In genomic region chr7:141561682-141562391, GRCm38 (mm10) we compare ENCODE assay signal across 8 mouse cellular contexts. TPM values are rescaled to one million over a fixed set of nuclear protein-coding genes. Genes with fewer than 3 reads are reported as not detected.
DNase-seq lines count a peak whose midpoint lies in the region; ATAC-seq lines count a peak whose summit lies in the region.

Ap2a2 (plus strand) TSS chr7:141562173.

- no peaks in the 10 kb centered on the region for H3K27me3 ChIP-seq in hindbrain, embryonic 11.5 days (ENCODE audit: control insufficient read depth, insufficient read depth, low read length)

- peak within 1 kb of the TSS; percentile 96 for H3K9ac ChIP-seq in hindbrain, embryonic 11.5 days (ENCODE audit: low read depth, low read length)

- 0 out of 2 replicates have a peak, but pooled peaks cover 2% of the 10 kb centered on the region for H3K4me1 ChIP-seq in hindbrain, embryonic 11.5 days (replicated peaks; ENCODE audit: control insufficient read depth, insufficient read depth, low read length)

- H3K36me3 ChIP-seq in hindbrain, embryonic 11.5 days (ENCODE audit: control insufficient read depth, insufficient read depth, low read length), result no peaks in the 10 kb centered on the region

- peak; percentile 92 for ATAC-seq in hindbrain, embryonic 11.5 days (ENCODE audit: low FRiP score)

- H3K9me3 ChIP-seq in hindbrain, embryonic 11.5 days (ENCODE audit: control insufficient read depth, low read length), result no peaks in the 10 kb centered on the region

- peak within 1 kb of the TSS; percentile 88 for H3K4me2 ChIP-seq in hindbrain, embryonic 11.5 days (replicated peaks; ENCODE audit: low read depth, low read length)

- DNase-seq in MN1 (ENCODE audit: low spot score), result peak; percentile 95
- DNase-seq in cerebellum, adult 9-10 months, result peak; percentile 91
- DNase-seq in frontal cortex, adult 2 months (ENCODE audit: extremely low spot score in 1 of 2, low spot score in 1 of 2), result peak; percentile 78 to 89
- peak; percentile 98 for DNase-seq in hindbrain, embryonic 11.5 days (ENCODE audit: low spot score)
- peak; percentile 85 to 91 for DNase-seq in layer of hippocampus, postnatal 10 days (ENCODE audit: low spot score in 2 of 2)
- peak; percentile 93 for DNase-seq in lung, postnatal 10 days
- peak; percentile 93 for DNase-seq in ovary, postnatal 36 days (ENCODE audit: low spot score)
- DNase-seq in thymus, postnatal 25 days, result peak; percentile 88

- 0% methylated on average over 53 of the region's 72 CpGs for WGBS in hindbrain, embryonic 11.5 days

- peak within 1 kb of the TSS; percentile 85 for H3K27ac ChIP-seq in hindbrain, embryonic 11.5 days (ENCODE audit: low read depth, low read length)

- H3K4me3 ChIP-seq in hindbrain, embryonic 11.5 days (ENCODE audit: low read depth, low read length), result peak within 1 kb of the TSS; percentile 98

RNA-seq across cellular contexts. Expression of gene Ap2a2, which starts in this region (rescaled TPM):
- 94.5 and 96.8 TPM in 2 replicates for polyA plus RNA-seq in frontal cortex, adult 2 months (2012; rRNA removed)
- polyA plus RNA-seq in hindbrain, embryonic 11.5 days (2014; fragmentation: Nextera tagmentation; extraction: Ambion mirVana), result 67.1 and 77.4 TPM in 2 replicates
- 100 to 1,000 TPM; 271 to 272 TPM for total RNA-seq in layer of hippocampus, postnatal 10 days (2021)

Comparison
In these comparisons a context has a peak if more than half of its experiments do, and no peak if none do; other contexts are left out.
1. Peak in every context shown above with its lines: DNase-seq, ATAC-seq, H3K4me3 ChIP-seq and H3K27ac ChIP-seq.